Mouse (Mus musculus): ENCODE measurements around the gene Rap1gap. TPM values are rescaled to one million over a fixed set of nuclear protein-coding genes. Genes with fewer than 3 reads are reported as not detected.

Gene Rap1gap
- polyA plus RNA-seq, 1 experiment from 2014 or later, result 59.1 TPM

DNA sequence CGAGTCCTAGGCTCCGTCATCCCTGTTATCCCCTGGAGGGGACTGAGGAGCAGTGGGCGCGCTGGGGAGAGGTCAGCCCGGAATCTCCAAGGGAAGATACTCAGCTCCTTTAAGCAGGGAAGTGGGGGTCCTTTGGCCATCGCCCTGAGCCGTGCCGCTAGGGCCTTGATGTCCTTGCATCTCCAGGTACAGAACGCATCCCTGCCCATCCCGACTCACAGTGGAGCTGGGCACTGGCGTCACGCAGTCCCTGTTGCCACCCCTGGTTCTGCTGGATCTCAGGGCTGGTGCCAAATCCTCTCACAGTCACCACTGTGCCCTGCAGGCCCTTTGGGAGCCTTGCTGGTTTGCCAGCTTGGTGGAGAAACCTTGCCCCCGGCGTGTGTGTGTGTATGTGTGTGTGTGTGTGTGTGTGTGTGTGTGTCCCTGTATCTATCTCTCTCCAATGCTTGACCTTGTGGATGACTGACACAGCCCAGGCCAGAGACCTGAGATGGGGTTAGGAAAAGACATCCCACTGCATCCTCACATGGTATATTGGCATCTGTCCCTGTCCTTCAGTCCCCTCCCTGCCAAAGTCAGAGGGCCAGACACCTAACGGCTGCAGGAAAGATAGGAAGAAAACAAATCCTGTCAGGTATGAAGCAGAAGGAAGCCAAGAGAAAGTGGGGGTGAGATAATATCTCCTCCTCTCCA lies 602 bp downstream of the Rap1gap start:
- Histone ChIP-seq H3K27me3 (replicated peaks) (peaks cover 22% of the 10 kb centered on the region), H3K4me1 (peaks cover 11% of the 10 kb centered on the region; the same call in 1 of the 2 replicates), H3K4me3 (replicated peaks) (peak overlapping the region; percentile 52), H3K9me3 (no peaks in the 10 kb centered on the region), H3K36me3 (no peaks in the 10 kb centered on the region), H3K4me2 (peak overlapping the region; percentile 92), H3K9ac (peak overlapping the region; percentile 31; the same call in 1 of the 2 replicates), H3K27ac (no peak overlapping the region)
- 12% methylated on average over 15 of the region's 15 CpGs for WGBS
- peak; percentile 15; the same call in 1 of the 2 replicates for ATAC-seq (ENCODE audit: insufficient read depth, low FRiP score, low read depth)

- H3K4me1 ChIP-seq, result peaks cover 11% of the 10 kb centered on the region; the same call in 1 of the 2 replicates
- H3K9me3 ChIP-seq, result no peaks in the 10 kb centered on the region
- H3K4me2 ChIP-seq, result no peak overlapping the region
- H3K4me3 ChIP-seq (replicated peaks), result no peak overlapping the region
- 86% methylated on average over 5 of the region's 5 CpGs for WGBS
- H3K27me3 ChIP-seq (replicated peaks), result peaks cover 22% of the 10 kb centered on the region
- no peak for ATAC-seq (ENCODE audit: insufficient read depth, low FRiP score, low read depth)
- H3K9ac ChIP-seq, result no peak overlapping the region
- H3K27ac ChIP-seq, result no peak overlapping the region
- H3K36me3 ChIP-seq, result no peaks in the 10 kb centered on the region
Measured at GRCm38 (mm10) chr4:137665791-137666190, 1.3 kb downstream of the Rap1gap start.

DNA sequence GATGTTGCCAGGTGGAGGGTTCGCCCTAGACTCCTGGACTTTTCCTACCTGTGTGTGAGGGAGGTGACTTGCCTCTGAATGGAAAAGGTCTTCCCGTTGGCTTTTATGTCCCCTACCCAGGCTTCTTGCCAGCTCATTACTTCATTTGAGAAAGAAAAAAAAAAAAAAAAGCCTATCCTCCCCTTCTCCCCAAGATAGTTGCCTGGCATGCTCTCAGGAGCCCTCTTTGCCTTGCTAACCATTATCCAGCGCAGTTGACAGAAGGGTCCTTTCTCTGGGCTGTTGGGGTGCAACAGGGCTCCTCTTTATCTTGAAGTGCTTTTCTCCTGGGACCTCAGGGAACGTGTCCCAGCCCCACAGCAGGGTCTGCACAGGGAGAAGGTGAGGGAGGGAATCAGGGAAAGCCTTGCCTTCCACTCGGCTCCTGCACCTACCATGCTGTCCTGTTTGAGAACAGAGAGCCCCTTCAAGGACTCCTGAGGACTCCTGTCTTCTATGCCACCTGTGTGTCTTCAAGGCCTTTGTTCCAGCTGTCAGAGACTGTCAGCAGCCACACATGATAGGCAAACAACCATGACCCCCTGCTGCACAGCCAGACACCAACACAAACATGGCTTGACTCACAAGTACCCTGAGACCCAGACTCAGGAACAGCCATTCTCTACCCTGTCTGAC lies 1.9 kb downstream of the Rap1gap start:
- no peak overlapping the region for H3K4me2 ChIP-seq
- H3K4me1 ChIP-seq, result peaks cover 11% of the 10 kb centered on the region; the same call in 1 of the 2 replicates
- H3K27ac ChIP-seq, result no peak overlapping the region
- H3K27me3 ChIP-seq (replicated peaks), result peaks cover 22% of the 10 kb centered on the region
- H3K4me3 ChIP-seq (replicated peaks), result no peak overlapping the region
- 60% methylated on average over 5 of the region's 5 CpGs for WGBS
- H3K9me3 ChIP-seq, result no peaks in the 10 kb centered on the region
- no peak overlapping the region for H3K9ac ChIP-seq
- ATAC-seq (ENCODE audit: insufficient read depth, low FRiP score, low read depth), result no peak
- no peaks in the 10 kb centered on the region for H3K36me3 ChIP-seq

- no peaks in the 10 kb centered on the region for H3K36me3 ChIP-seq
- WGBS, result 60% methylated on average over 8 of the region's 8 CpGs
- no peak for ATAC-seq (ENCODE audit: insufficient read depth, low FRiP score, low read depth)
- peaks cover 11% of the 10 kb centered on the region; the same call in 1 of the 2 replicates for H3K4me1 ChIP-seq
- no peak overlapping the region for H3K4me3 ChIP-seq (replicated peaks)
- no peak overlapping the region for H3K27ac ChIP-seq
- H3K9ac ChIP-seq, result no peak overlapping the region
- no peaks in the 10 kb centered on the region for H3K9me3 ChIP-seq
- no peak overlapping the region for H3K4me2 ChIP-seq
- H3K27me3 ChIP-seq (replicated peaks), result peaks cover 22% of the 10 kb centered on the region
Measured at GRCm38 (mm10) chr4:137666958-137667345, 2.4 kb downstream of the Rap1gap start.

- Histone ChIP-seq H3K36me3 (no peaks in the 10 kb centered on the region), H3K27ac (no peak overlapping the region), H3K4me3 (replicated peaks) (no peak overlapping the region), H3K9me3 (no peaks in the 10 kb centered on the region), H3K9ac (no peak overlapping the region), H3K4me2 (no peak overlapping the region), H3K27me3 (replicated peaks) (peaks cover 22% of the 10 kb centered on the region), H3K4me1 (peaks cover 11% of the 10 kb centered on the region; the same call in 1 of the 2 replicates)
- ATAC-seq (ENCODE audit: insufficient read depth, low FRiP score, low read depth), result no peak
- WGBS, result 44% methylated on average over 5 of the region's 5 CpGs
Measured at GRCm38 (mm10) chr4:137667747-137668146, 3.2 kb downstream of the Rap1gap start.

GRCm38 (mm10) chr4:137671711-137672500 lies 7.4 kb downstream of the Rap1gap start:
- 65% methylated on average over 13 of the region's 13 CpGs for WGBS
- Histone ChIP-seq H3K4me2 (no peak overlapping the region), H3K9me3 (no peaks in the 10 kb centered on the region), H3K4me1 (peaks cover 9% of the 10 kb centered on the region; the same call in 1 of the 2 replicates), H3K9ac (no peak overlapping the region), H3K4me3 (replicated peaks) (no peak overlapping the region), H3K36me3 (no peaks in the 10 kb centered on the region), H3K27ac (no peak overlapping the region), H3K27me3 (replicated peaks) (no peaks in the 10 kb centered on the region)
- peak; percentile 32; the same call in 1 of the 2 replicates for ATAC-seq (ENCODE audit: insufficient read depth, low FRiP score, low read depth)

DNA sequence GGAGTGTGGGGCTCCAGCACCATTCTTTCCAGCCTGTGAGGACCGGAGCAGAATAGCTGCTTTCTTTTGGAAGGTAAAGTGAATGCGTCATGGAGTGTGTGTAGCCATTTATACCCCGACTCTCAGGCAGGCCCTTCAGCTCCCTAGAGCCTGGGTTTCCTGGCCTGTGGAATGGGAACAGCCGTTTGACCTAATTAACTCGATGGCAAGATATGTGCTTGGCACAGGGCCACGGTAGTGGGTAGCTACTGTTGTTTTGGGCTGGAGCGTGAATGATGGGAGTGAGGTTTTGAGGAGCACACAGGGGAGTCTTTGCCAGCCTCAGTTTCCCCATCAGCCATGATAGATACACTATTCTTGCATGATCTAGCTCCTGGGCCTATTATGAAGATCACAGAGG lies 11.0 kb downstream of the Rap1gap start:
- no peak overlapping the region for H3K4me3 ChIP-seq (replicated peaks)
- H3K36me3 ChIP-seq, result no peaks in the 10 kb centered on the region
- peaks cover 4% of the 10 kb centered on the region; the same call in 1 of the 2 replicates for H3K27me3 ChIP-seq (replicated peaks)
- 69% methylated on average over 7 of the region's 7 CpGs for WGBS
- H3K9me3 ChIP-seq, result no peaks in the 10 kb centered on the region
- ATAC-seq (ENCODE audit: insufficient read depth, low FRiP score, low read depth), result no peak
- no peak overlapping the region for H3K27ac ChIP-seq
- H3K4me1 ChIP-seq, result peaks cover 6% of the 10 kb centered on the region; the same call in 1 of the 2 replicates
- no peak overlapping the region for H3K4me2 ChIP-seq
- H3K9ac ChIP-seq, result no peak overlapping the region

- 8% methylated on average over 11 of the region's 11 CpGs for WGBS
- H3K27me3 ChIP-seq (replicated peaks), result peaks cover 5% of the 10 kb centered on the region
- no peak for ATAC-seq (ENCODE audit: insufficient read depth, low FRiP score, low read depth)
Measured at GRCm38 (mm10) chr4:137676057-137676456, 11.5 kb downstream of the Rap1gap start.

GRCm38 (mm10) chr4:137676700-137677484 lies 12.4 kb downstream of the Rap1gap start:
- H3K36me3 ChIP-seq, result no peaks in the 10 kb centered on the region
- WGBS, result 65% methylated on average over 13 of the region's 13 CpGs
- no peaks in the 10 kb centered on the region for H3K9me3 ChIP-seq
- H3K4me1 ChIP-seq, result peaks cover 15% of the 10 kb centered on the region
- H3K9ac ChIP-seq, result no peak overlapping the region
- no peak overlapping the region for H3K4me3 ChIP-seq (replicated peaks)
- no peak for ATAC-seq (ENCODE audit: insufficient read depth, low FRiP score, low read depth)
- no peak overlapping the region for H3K27ac ChIP-seq
- H3K4me2 ChIP-seq, result no peak overlapping the region
- H3K27me3 ChIP-seq (replicated peaks), result peaks cover 14% of the 10 kb centered on the region

More at GRCm38 (mm10) chr4:137676057-137676456, 11.5 kb downstream of the Rap1gap start:
- Histone ChIP-seq H3K27ac (no peak overlapping the region), H3K4me3 (replicated peaks) (no peak overlapping the region), H3K4me1 (peaks cover 8% of the 10 kb centered on the region; the same call in 1 of the 2 replicates), H3K9ac (no peak overlapping the region), H3K36me3 (no peaks in the 10 kb centered on the region), H3K9me3 (no peaks in the 10 kb centered on the region), H3K4me2 (no peak overlapping the region)

DNA sequence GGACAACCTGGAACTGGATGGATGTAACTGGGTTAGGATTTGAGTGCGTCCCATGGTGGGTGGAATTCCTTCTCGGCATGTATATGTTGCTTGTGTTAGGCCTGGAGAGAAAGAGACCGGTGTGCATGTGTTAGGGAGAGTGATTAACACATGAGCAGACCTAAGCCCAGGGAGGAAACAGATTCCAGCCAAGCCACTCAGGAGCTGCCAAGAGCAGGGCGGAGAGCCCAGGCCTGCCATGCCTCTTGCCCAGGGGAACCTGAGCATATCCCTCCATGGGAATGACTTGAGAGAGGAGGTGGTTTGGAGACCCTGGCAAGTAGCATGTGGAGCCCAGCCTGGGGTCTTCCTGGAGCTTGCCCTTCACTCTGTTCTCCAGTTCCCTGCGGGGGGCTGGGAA lies 13.4 kb downstream of the Rap1gap start:
- 81% methylated on average over 5 of the region's 5 CpGs for WGBS
- H3K9ac ChIP-seq, result no peak overlapping the region

GRCm38 (mm10) chr4:137678568-137678967 lies 14.0 kb downstream of the Rap1gap start:
- peaks cover 20% of the 10 kb centered on the region for H3K27me3 ChIP-seq (replicated peaks)
- H3K27ac ChIP-seq, result no peak overlapping the region
- no peaks in the 10 kb centered on the region for H3K9me3 ChIP-seq
- 75% methylated on average over 9 of the region's 9 CpGs for WGBS
- no peaks in the 10 kb centered on the region for H3K36me3 ChIP-seq
- peaks cover 15% of the 10 kb centered on the region for H3K4me1 ChIP-seq
- H3K4me3 ChIP-seq (replicated peaks), result no peak overlapping the region
- no peak for ATAC-seq (ENCODE audit: insufficient read depth, low FRiP score, low read depth)
- H3K9ac ChIP-seq, result no peak overlapping the region
- no peak overlapping the region for H3K4me2 ChIP-seq

More for the DNA sequence above, 13.4 kb downstream of the Rap1gap start:
- no peak overlapping the region for H3K4me3 ChIP-seq (replicated peaks)
- H3K27me3 ChIP-seq (replicated peaks), result peaks cover 20% of the 10 kb centered on the region
- H3K27ac ChIP-seq, result no peak overlapping the region
- H3K36me3 ChIP-seq, result no peaks in the 10 kb centered on the region
- ATAC-seq (ENCODE audit: insufficient read depth, low FRiP score, low read depth), result no peak
- no peak overlapping the region for H3K4me2 ChIP-seq
- H3K9me3 ChIP-seq, result no peaks in the 10 kb centered on the region
- H3K4me1 ChIP-seq, result peaks cover 15% of the 10 kb centered on the region

Measured in stomach, embryonic 15.5 days (tissue).